Mouse (Mus musculus) lung, embryonic 15.5 days (tissue): Measurements from ENCODE around the gene Gpc1. TPM values are rescaled to one million over a fixed set of nuclear protein-coding genes. Genes with fewer than 3 reads are reported as not detected.
A peak's percentile ranks its signal among the peaks of the same experiment; 100 is the strongest.

Experiments used
- ATAC-seq: fragments of 200-750 bp; cut with Nextera tagmentation; 2 replicates; pipeline ENCODE4 v1.8.0; 2017; ENCODE audit warnings: moderate number of reproducible peaks, borderline replicate concordance; ENCODE audit not compliant: low FRiP score, low TSS enrichment; ENCODE audit errors: extremely low read depth
- H3K27ac ChIP-seq: fragments of 300-500 bp; sonication (generic); 2 replicates; pipeline ENCODE4 v1.5.1; 2015; ENCODE audit warnings: moderate library complexity, mild to moderate bottlenecking, inconsistent platforms
- H3K27me3 ChIP-seq: fragments of 300-500 bp; sonication (generic); 2 replicates; pipeline ENCODE4 v1.6.1; 2015; ENCODE audit warnings: inconsistent platforms
- H3K36me3 ChIP-seq: fragments of 300-500 bp; sonication (generic); 2 replicates; pipeline ENCODE4 v1.6.1; 2015; ENCODE audit warnings: inconsistent platforms
- H3K4me1 ChIP-seq: fragments of 300-500 bp; sonication (generic); 2 replicates; pipeline ENCODE4 v1.6.1; 2015; ENCODE audit warnings: inconsistent platforms
- H3K4me2 ChIP-seq: fragments of 300-500 bp; sonication (generic); 2 replicates; pipeline ENCODE4 v1.6.1; 2015; ENCODE audit warnings: inconsistent platforms, mild to moderate bottlenecking, moderate library complexity
- H3K4me3 ChIP-seq: fragments of 300-500 bp; sonication (generic); 2 replicates; pipeline ENCODE4 v1.5.1; 2015; ENCODE audit warnings: mild to moderate bottlenecking, inconsistent platforms
- H3K9ac ChIP-seq: fragments of 300-500 bp; sonication (generic); 2 replicates; pipeline ENCODE4 v1.6.1; 2015; ENCODE audit warnings: inconsistent platforms
- H3K9me3 ChIP-seq: fragments of 300-500 bp; sonication (generic); 2 replicates; pipeline ENCODE4 v1.6.1; 2016; ENCODE audit warnings: inconsistent platforms
- WGBS: fragments of 180-500 bp; shearing (Covaris S2); methylation state at CpG from one replicate; pipeline ENCODE4 v1.1.7; 2015; 5-methylcytosine and 5-hydroxymethylcytosine counted together
- polyA plus RNA-seq: library from polyadenylated mRNA; unstranded; fragments of >200 nt; fragmentation: Nextera tagmentation; extraction: Ambion mirVana; gene quantifications from 2 replicates; pipeline ENCODE4 v1.2.1, GENCODE M21; 2015

Gpc1 gene
- polyA plus RNA-seq, 1 experiment from 2014 or later: 34.2 TPM

- Histone ChIP-seq H3K27ac (no peak overlapping the region), H3K4me3 (no peak overlapping the region), H3K9ac (no peak overlapping the region), H3K9me3 (no peaks in the 10 kb centered on the region), H3K36me3 (no peaks in the 10 kb centered on the region), H3K27me3 (no peaks in the 10 kb centered on the region), H3K4me1 (no peaks in the 10 kb centered on the region), H3K4me2 (no peak overlapping the region)
- no peak for ATAC-seq
- WGBS: 50% methylated on average over 5 of the region's 5 CpGs
Observed at GRCm38 (mm10) chr1:92805181-92805580, 26.3 kb upstream of the Gpc1 start.

- H3K4me2 ChIP-seq: no peak overlapping the region
- no peak overlapping the region for H3K27ac ChIP-seq
- H3K4me3 ChIP-seq: no peak overlapping the region
- no peaks in the 10 kb centered on the region for H3K4me1 ChIP-seq
- no peaks in the 10 kb centered on the region for H3K36me3 ChIP-seq
- no peak overlapping the region for H3K9ac ChIP-seq
- 55% methylated on average over 2 of the region's 2 CpGs for WGBS
- no peak for ATAC-seq
- no peaks in the 10 kb centered on the region for H3K9me3 ChIP-seq
- H3K27me3 ChIP-seq: no peaks in the 10 kb centered on the region
Observed at GRCm38 (mm10) chr1:92805836-92806235, 25.6 kb upstream of the Gpc1 start.

- Histone ChIP-seq H3K36me3 (no peaks in the 10 kb centered on the region), H3K4me2 (no peak overlapping the region)
Observed at GRCm38 (mm10) chr1:92806720-92807119, 24.7 kb upstream of the Gpc1 start.

DNA sequence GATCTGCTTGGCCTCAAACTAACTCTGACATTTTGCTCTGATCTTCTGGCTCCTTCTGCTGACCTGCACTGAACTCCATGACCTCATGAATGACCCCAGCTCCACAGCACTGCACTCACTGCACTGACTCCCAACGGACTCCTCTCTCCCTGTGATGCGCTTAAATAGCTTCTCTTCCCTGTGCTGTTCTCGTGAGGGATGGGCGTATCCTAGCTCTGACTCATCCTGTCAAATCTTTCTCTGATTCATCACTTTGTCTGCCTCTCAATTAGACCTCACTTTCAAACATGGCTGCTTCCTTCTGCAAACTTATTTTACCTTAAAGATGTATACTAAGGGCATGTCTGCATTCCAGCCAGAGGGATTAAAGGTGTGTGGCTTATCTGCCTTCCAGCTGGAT is 21.8 kb upstream of the Gpc1 start:
- WGBS: 74% methylated on average over 4 of the region's 4 CpGs
- no peaks in the 10 kb centered on the region for H3K27me3 ChIP-seq
- H3K9me3 ChIP-seq: no peaks in the 10 kb centered on the region
- no peaks in the 10 kb centered on the region for H3K36me3 ChIP-seq
- no peak overlapping the region for H3K4me3 ChIP-seq
- H3K4me2 ChIP-seq: no peak overlapping the region
- no peaks in the 10 kb centered on the region for H3K4me1 ChIP-seq
- no peak for ATAC-seq
- H3K27ac ChIP-seq: no peak overlapping the region
- no peak overlapping the region for H3K9ac ChIP-seq

More at GRCm38 (mm10) chr1:92806720-92807119, 24.7 kb upstream of the Gpc1 start:
- H3K4me3 ChIP-seq: no peak overlapping the region
- H3K27ac ChIP-seq: no peak overlapping the region
- no peaks in the 10 kb centered on the region for H3K27me3 ChIP-seq
- no peaks in the 10 kb centered on the region for H3K9me3 ChIP-seq
- 61% methylated on average over 3 of the region's 3 CpGs for WGBS
- no peaks in the 10 kb centered on the region for H3K4me1 ChIP-seq
- H3K9ac ChIP-seq: no peak overlapping the region
- no peak for ATAC-seq

GRCm38 (mm10) chr1:92814319-92814718 is 17.1 kb upstream of the Gpc1 start:
- 56% methylated on average over 5 of the region's 5 CpGs for WGBS
- Histone ChIP-seq H3K36me3 (no peaks in the 10 kb centered on the region), H3K4me3 (no peak overlapping the region), H3K9ac (no peak overlapping the region), H3K4me2 (no peak overlapping the region), H3K9me3 (no peaks in the 10 kb centered on the region), H3K4me1 (no peaks in the 10 kb centered on the region), H3K27me3 (no peaks in the 10 kb centered on the region), H3K27ac (no peak overlapping the region)
- ATAC-seq: no peak

GRCm38 (mm10) chr1:92815100-92815499 is 16.3 kb upstream of the Gpc1 start:
- WGBS: 65% methylated on average over 9 of the region's 9 CpGs
- Histone ChIP-seq H3K27me3 (no peaks in the 10 kb centered on the region), H3K9me3 (no peaks in the 10 kb centered on the region), H3K9ac (no peak overlapping the region), H3K27ac (no peak overlapping the region), H3K4me3 (no peak overlapping the region), H3K4me1 (no peaks in the 10 kb centered on the region), H3K4me2 (no peak overlapping the region), H3K36me3 (no peaks in the 10 kb centered on the region)
- ATAC-seq: no peak

DNA sequence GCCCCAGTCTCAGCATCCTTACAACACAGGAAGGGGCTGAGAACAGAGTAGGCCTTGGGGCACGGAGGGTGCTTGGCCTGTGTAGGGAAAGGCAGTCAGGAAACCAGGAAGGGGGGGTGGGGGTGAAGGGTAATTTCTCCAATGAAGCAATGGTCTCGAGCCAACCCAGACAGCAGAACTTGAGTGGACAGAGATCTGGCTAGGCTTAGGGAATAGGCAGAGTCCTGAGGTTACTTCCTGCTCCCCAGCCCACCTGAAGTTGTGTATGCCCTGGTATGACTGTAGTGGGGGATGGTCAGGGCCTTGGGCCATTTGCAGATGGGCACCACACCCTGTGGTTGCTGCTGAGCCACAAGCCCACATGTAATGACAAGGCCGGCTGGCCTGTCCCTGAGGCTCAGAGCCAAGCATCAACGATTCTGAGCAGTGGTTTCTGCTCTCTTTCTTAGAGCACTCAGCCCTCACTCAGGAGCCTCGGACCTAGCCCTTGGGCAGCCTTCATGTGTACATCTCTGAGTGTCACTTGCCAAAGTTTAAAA is 15.6 kb upstream of the Gpc1 start:
- no peaks in the 10 kb centered on the region for H3K9me3 ChIP-seq
- H3K36me3 ChIP-seq: no peaks in the 10 kb centered on the region
- H3K9ac ChIP-seq: no peak overlapping the region
- no peak overlapping the region for H3K4me2 ChIP-seq
- no peak overlapping the region for H3K4me3 ChIP-seq
- H3K27ac ChIP-seq: no peak overlapping the region
- ATAC-seq: no peak
- 69% methylated on average over 5 of the region's 5 CpGs for WGBS
- H3K27me3 ChIP-seq: no peaks in the 10 kb centered on the region
- H3K4me1 ChIP-seq: no peaks in the 10 kb centered on the region

DNA sequence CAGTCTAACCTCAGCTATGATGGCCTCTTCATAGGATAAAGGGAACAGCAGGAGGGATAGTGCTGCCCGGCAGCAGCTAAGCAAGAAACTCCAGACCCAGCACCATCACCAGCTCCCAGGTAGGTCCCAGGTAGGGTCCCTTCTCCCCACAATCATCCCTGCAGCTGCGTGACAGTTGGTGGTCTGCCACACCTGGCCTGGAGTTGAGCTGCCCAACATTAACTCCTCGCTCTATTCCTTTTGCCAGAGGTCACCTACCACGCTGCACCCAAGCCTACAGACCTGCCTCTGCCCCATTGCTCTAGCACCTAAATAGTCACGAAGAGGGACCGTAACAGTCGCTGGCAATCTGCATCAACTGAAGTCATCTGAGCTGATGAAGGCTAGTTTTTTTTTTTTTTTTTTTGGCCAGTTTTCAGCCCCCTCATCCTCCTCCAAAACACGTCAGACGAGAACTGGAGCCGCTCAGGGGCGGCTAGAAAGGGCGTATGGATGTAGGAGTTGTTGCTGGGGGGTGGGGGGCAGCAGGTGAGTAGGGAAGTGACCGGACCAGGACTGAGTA is 738 bp upstream of the Gpc1 start:
- H3K27me3 ChIP-seq: peaks cover 29% of the 10 kb centered on the region
- peaks cover 25% of the 10 kb centered on the region for H3K4me1 ChIP-seq
- no peak overlapping the region for H3K27ac ChIP-seq
- no peak overlapping the region; the same call in 1 of the 2 replicates for H3K9ac ChIP-seq
- H3K36me3 ChIP-seq: no peaks in the 10 kb centered on the region
- ATAC-seq: no peak
- H3K4me2 ChIP-seq: peak overlapping the region; percentile 92
- 7% methylated on average over 13 of the region's 13 CpGs for WGBS
- no peaks in the 10 kb centered on the region for H3K9me3 ChIP-seq
- peak overlapping the region; percentile 68 for H3K4me3 ChIP-seq

DNA sequence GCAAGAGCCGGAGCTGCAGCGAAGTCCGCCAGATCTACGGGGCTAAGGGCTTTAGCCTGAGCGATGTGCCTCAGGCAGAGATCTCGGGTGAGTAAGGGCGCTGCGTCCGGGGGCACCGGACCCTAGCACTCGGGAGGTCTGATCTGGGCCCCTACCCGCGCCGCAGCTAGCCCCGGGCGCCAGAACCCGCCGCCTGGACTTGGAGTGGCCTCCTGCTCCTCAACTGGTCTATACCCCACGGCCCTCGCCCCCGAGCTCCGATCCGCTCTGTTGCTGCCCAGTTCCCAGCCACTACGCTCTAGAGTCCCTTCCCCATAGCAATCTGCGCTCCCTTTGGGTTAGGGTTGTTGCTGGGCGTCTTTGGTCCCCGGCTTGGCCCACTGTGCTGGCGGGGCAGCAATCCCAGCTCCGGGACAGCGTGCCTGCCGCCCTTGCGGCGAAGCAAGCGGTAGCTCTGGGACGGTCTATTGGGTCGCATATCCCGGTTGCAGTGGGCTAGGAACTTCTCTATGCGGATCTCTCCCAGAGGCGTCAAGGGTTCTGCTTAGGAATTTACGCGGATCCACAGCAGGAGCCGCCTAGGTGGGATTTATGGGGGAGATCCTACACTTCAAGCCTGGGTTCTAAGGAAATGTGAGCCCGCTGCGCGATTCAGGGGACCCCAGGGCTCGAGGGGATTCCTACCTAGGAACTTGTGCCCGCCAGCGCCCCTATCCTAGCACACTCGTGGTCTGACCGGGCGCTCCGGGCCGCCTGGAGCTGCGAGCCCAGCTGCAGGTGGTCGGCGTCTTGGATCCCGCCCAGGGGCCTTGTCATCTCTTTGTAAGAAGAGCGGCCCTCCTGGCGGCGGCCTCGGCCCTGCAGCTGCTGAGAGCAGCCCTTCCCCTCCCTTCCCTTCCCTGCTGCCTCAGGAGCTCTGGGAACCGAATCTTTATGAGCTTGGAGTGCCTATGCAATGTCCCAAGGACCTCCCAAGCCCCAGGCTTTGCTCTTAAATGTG is 866 bp downstream of the Gpc1 start:
- H3K27me3 ChIP-seq: peaks cover 29% of the 10 kb centered on the region
- no peaks in the 10 kb centered on the region for H3K9me3 ChIP-seq
- peak; percentile 8; the same call in 1 of the 2 replicates for ATAC-seq
- peak overlapping the region; percentile 89 for H3K27ac ChIP-seq
- H3K9ac ChIP-seq: peak overlapping the region; percentile 80
- WGBS: under 1% methylated on average over 59 of the region's 62 CpGs
- peaks cover 25% of the 10 kb centered on the region for H3K4me1 ChIP-seq
- H3K36me3 ChIP-seq: no peaks in the 10 kb centered on the region
- H3K4me2 ChIP-seq: peak overlapping the region; percentile 92
- H3K4me3 ChIP-seq: peak overlapping the region; percentile 68

- no peak for ATAC-seq
- no peaks in the 10 kb centered on the region for H3K9me3 ChIP-seq
- 63% methylated on average over 7 of the region's 7 CpGs for WGBS
- no peak overlapping the region for H3K4me2 ChIP-seq
- H3K4me3 ChIP-seq: no peak overlapping the region
- H3K9ac ChIP-seq: no peak overlapping the region
- peaks cover 24% of the 10 kb centered on the region for H3K27me3 ChIP-seq
- no peaks in the 10 kb centered on the region for H3K36me3 ChIP-seq
- H3K4me1 ChIP-seq: peaks cover 25% of the 10 kb centered on the region
- H3K27ac ChIP-seq: no peak overlapping the region
Observed at GRCm38 (mm10) chr1:92833987-92834706, 2.7 kb downstream of the Gpc1 start.

GRCm38 (mm10) chr1:92837931-92838833 is 6.7 kb downstream of the Gpc1 start:
- 68% methylated on average over 14 of the region's 14 CpGs for WGBS
- Histone ChIP-seq H3K36me3 (no peaks in the 10 kb centered on the region), H3K9ac (no peak overlapping the region), H3K4me3 (no peak overlapping the region), H3K27me3 (peaks cover 6% of the 10 kb centered on the region; the same call in 1 of the 2 replicates), H3K27ac (no peak overlapping the region), H3K9me3 (no peaks in the 10 kb centered on the region), H3K4me1 (peaks cover 8% of the 10 kb centered on the region), H3K4me2 (no peak overlapping the region)
- no peak for ATAC-seq
